Mouse (Mus musculus) E14TG2a.4 (cell line): ENCODE measurements at regions not wholly inside any gene's neighbourhood (a gene's known extent, or its start where the extent isn't known, plus 50 kb on each side); places are given as distances from the start of the nearest gene placed in this dataset.

Experiments used
- H3K27me3 ChIP-seq: 2 replicates; pipeline ENCODE4 v1.6.1; 2014; ENCODE audit warnings: low read length, control low read depth; ENCODE audit not compliant: insufficient read depth
- H3K36me3 ChIP-seq: 2 replicates; pipeline ENCODE4 v1.6.1; 2014; ENCODE audit warnings: low read length, control low read depth; ENCODE audit not compliant: insufficient read depth
- H3K4me1 ChIP-seq: replicated peaks from 2 replicates; pipeline ENCODE4 v1.6.1; 2014; ENCODE audit warnings: low read depth, low read length, control low read depth
- H3K4me3 ChIP-seq: replicated peaks from 2 replicates; pipeline ENCODE4 v1.5.1; 2014; ENCODE audit warnings: mild to moderate bottlenecking, low read length
- H3K9me3 ChIP-seq: 2 replicates; pipeline ENCODE4 v1.6.1; 2014; ENCODE audit warnings: low read length, control low read depth
- CTCF ChIP-seq: conservative IDR thresholded peaks from 2 replicates; pipeline ENCODE4 v1.5.1; 2014; ENCODE audit warnings: low read length
- NANOG ChIP-seq: IDR thresholded peaks from 2 replicates; pipeline ENCODE4 v1.6.1; 2014; ENCODE audit warnings: borderline replicate concordance, low read length, mixed read lengths
- POU5F1 ChIP-seq: IDR thresholded peaks from 2 replicates; pipeline ENCODE4 v1.6.1; 2014; ENCODE audit warnings: low read length, borderline replicate concordance

DNA sequence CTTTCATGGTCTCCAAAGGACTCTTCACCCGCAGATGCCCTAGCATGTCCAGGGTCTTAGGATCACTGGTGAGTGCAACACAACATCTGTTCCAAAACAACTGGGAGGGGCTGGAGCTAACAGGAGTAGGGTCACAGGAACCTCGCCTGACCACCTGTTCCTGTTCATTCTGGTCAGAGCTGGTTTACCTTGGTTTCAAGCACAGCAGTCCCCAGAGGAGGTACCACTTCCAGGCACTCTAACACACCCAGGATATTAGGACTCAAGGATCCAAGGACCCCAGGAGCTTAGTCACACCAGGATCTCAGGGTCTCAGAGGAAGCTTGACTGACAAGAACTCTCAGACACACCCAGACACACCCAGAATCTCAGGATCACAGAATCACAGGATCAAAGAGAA, 94.9 kb upstream of the Plscr5 start:
- Histone ChIP-seq H3K4me3 (no peak overlapping the region), H3K36me3 (no peaks in the 10 kb centered on the region), H3K27me3 (no peaks in the 10 kb centered on the region), H3K9me3 (peaks cover 12% of the 10 kb centered on the region; the same call in 1 of the 2 replicates), H3K4me1 (0 out of 2 replicates have a peak, but pooled peaks cover 3% of the 10 kb centered on the region)
- TF ChIP-seq NANOG (no peak), POU5F1 (no peak), CTCF (no peak)

DNA sequence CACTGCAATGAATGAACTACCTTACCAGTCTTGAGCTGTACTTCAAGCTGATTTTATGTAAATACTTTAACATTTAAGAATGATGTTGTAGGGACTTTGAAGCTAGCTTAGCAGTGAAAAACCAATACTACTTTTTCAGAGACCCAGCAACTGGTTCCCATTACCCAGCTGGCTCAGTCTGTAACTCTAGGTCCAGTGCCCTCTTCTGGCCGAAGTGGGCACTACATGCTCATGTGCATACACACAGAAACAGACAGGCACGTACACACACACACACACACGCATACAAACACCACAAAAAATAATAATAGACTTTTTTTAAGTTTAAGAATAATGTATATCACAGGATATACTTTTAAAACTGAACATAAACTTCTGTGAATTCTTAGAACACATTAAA, 63.2 kb upstream of the Plscr5 start:
- H3K4me1 ChIP-seq, result no peaks in the 10 kb centered on the region
- no peaks in the 10 kb centered on the region for H3K27me3 ChIP-seq
- TF ChIP-seq NANOG (no peak), CTCF (peak; percentile 54), POU5F1 (no peak)
- H3K36me3 ChIP-seq, result no peaks in the 10 kb centered on the region
- no peaks in the 10 kb centered on the region for H3K9me3 ChIP-seq
- no peak overlapping the region for H3K4me3 ChIP-seq

DNA sequence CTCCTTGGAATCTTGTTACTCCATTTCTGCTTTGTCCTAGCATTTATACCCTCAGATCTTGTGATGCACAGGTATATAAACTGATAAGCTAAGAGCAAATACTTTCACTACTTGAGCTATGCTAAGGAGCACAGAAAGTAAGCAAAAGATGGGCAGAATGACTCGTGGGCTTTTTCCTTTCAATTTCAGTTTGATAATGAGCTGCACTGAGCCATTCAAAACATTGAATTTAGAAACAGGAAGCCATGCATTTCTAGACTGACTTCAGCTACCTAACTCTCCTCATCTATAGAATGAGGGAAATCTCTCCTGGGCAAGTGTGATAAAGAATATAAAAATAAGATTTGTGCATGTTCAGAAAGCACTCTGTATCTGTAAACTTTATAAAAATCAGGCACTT, 62.3 kb upstream of the Plscr5 start:
- no peak overlapping the region for H3K4me3 ChIP-seq
- TF ChIP-seq NANOG (no peak), CTCF (no peak), POU5F1 (no peak)
- no peaks in the 10 kb centered on the region for H3K36me3 ChIP-seq
- no peaks in the 10 kb centered on the region for H3K9me3 ChIP-seq
- no peaks in the 10 kb centered on the region for H3K27me3 ChIP-seq
- no peaks in the 10 kb centered on the region for H3K4me1 ChIP-seq

DNA sequence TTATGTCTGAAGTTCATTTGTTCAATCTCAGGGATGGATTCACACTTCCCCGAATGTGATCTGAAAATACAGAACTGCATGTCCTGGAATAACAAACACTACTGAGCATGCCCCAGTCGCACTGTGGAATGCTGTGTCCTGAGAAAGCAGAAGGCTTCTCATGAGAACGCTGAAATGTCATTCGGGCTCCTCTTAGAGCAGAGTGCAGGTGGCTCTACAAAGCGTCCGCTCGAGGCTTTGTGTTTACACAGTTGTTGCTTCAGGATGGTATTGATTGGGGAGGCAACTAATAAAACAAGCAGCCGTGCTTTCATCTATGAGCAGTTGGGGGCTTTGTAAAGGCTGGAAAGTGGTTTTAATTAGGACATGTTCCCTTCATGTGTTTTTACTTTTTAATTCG, 60.3 kb upstream of the Plscr5 start:
- Histone ChIP-seq H3K27me3 (no peaks in the 10 kb centered on the region), H3K9me3 (no peaks in the 10 kb centered on the region), H3K36me3 (no peaks in the 10 kb centered on the region), H3K4me1 (no peaks in the 10 kb centered on the region), H3K4me3 (no peak overlapping the region)
- no peak for TF ChIP-seq NANOG

DNA sequence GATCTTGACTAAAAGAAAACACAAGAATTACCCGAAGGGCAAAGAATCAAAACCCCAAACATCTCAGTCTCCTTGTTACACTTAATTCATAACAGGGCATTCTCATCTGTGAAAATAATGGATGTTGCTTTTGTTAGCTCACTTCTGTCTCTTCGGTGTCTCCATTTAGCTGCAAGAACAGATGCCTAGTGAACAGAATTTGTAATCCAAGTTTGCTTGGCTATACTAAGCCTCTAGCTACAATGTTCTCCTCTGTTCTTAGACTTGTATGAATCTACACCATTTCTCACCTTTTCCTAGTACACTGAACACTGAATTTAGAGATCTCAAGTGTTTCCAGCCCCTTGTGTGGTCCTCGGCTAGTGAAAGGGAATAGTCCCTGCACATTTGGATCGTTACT, 50.8 kb upstream of the Plscr5 start:
- TF ChIP-seq NANOG (no peak), POU5F1 (no peak), CTCF (no peak)
- no peaks in the 10 kb centered on the region for H3K9me3 ChIP-seq
- no peaks in the 10 kb centered on the region for H3K27me3 ChIP-seq
- no peaks in the 10 kb centered on the region for H3K4me1 ChIP-seq
- no peaks in the 10 kb centered on the region for H3K36me3 ChIP-seq
- no peak overlapping the region for H3K4me3 ChIP-seq
